Mouse (Mus musculus) layer of hippocampus, adult 8-10 months (tissue): ENCODE data around the gene Mms19. TPM values are rescaled to one million over a fixed set of nuclear protein-coding genes. Genes with fewer than 3 reads are reported as not detected.

Experiments used
- DNase-seq, 2 experiments: peaks; one replicate each; pipeline ENCODE4 v3.0.0; 2022; ENCODE audit warnings: low spot score in 2 of 2
- total RNA-seq, 4 experiments: library from RNA; stranded (reverse); gene quantifications; 2 replicates each; pipeline ENCODE4 v1.2.4; 2022

Gene Mms19
- total RNA-seq, 4 experiments from 2014 or later = 30.8 to 60.2 (median 39.4) TPM

DNA sequence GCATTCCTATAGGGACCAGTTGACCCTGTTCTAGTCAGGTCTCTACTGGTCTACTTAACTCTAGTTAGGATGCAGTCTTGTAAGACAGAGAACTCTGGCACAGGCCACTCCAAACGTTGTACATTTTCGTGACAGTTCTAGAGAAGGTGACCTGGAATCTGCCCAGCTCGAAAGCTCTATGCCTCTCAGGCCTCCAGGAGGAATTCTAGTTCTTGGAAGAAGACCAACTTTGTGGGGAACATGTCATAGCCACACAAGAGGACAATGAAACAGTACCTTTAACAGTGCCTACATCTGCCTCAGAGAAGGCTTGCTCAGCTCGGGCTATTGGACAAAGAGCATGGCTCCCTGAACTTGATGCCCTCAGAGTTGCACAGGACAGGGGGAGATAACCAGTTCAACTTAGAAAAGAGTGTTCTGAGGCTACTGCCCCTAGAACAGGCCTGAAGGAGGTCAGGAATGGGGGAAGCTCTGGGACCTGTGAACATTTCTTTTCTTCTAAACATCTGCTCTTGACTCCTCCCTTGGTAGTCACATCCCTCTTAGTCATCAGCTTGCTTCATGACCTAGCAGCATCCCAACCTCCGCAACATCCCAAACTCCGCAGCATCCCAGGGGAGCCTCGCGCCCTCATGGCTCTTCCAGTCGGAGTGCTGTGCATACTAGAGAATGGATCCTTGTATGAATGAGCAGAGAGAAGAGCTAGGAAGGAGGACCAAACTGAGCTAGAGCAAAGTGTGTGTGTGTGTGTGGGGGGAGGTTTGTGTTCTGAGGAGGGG lies 18.0 kb upstream of the Mms19 start:
- DNase-seq = no peak

DNA sequence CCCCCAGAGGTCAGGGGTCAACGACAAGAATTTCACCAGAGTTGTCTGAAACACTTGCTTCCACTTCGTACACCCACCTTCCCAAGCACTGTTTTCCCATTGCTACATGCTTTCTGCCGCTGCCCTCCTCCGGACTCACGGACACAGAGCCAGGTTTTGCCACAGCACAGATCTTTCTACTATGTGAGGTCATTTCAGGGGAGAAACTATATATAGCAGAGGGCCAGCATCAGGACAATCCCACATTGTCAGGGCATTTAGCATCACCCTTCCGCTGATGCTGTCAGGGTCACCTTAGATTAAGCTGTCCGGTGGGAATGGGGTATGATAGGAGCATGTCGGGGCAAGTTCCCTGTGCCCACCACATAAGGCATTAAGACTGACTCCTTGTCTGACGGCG lies 16.1 kb upstream of the Mms19 start:
- no peak for DNase-seq

DNA sequence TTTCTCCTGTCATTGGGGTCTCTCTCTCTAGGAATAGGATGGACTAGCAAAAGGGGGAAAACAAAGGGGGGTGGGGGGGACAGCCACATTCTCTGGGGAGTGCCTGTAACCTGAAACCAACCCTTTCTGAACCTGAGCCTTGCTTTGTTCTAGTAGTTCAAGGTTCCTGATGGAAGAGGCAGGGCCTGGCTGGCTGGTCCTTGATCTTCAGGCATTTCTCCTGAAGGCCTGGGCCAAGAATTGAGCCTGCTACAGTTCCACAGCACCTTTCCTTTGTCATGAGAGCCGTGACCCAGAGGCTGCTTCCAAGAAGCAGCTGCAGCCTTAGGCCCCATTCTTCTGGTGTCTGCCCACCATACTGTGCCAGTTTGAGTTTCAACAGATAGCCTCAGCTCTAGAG lies 14.5 kb upstream of the Mms19 start:
- DNase-seq = no peak

DNA sequence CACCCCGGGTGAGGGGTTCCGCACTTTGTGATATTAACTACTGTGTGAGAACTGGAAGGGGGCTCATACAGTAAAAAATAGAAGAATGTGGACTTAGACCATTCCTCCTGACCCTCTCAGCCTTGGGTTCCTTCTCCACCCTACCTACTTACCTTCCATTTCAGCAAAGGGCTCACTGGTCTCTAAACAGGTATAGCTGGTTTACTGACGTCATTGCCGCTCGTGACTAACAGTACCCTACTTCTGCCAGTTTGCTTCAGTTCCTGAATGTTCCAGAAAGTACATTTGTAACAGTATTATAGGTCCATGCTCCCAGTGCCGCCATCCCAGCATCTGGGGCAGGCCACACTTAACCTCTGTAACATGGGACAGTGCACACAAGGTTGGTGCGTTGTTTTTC lies 13.1 kb upstream of the Mms19 start:
- no peak for DNase-seq

DNA sequence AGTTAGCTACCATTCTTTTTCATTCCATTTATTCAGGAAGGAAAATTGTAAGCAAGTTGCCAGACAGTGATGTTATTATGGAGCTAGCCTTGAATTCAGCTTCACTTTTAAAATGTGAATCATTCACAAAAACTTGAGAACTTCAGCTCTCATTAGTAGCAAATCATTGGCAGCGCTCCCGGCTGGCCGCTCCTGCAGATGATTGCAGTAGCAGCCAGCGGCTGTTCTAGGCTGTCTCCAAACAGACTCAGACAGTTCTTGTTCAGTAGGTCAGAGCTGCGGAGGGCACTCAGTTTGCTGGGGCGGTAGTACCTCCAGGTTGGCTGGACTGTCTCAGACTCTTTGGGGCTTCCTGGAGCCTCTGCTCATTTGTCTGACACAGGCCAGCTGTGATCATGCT lies 12.5 kb upstream of the Mms19 start:
- DNase-seq = peak; percentile 55 to 80

DNA sequence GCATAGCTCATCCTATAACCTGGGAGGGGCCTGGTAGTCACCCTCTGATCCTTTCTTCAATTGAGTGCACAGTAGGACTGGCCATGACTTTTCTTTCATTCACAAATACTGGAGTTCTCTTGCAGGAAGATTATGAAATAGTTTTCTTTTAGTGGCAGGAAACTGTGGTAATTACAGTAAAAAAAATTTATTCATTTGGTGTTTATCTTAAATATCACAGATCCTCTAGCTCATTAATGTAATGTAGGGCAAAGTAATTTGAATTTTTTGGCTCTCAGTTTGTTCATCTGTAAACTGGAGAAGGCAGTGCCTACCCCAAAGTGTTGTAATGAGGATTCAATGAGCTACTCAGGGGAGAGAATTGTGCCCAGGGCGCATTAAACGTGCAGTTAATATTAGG lies 12.0 kb upstream of the Mms19 start:
- DNase-seq = no peak

- no peak for DNase-seq
Observed at GRCm38 (mm10) chr19:41991926-41992477, 11.0 kb upstream of the Mms19 start.

DNA sequence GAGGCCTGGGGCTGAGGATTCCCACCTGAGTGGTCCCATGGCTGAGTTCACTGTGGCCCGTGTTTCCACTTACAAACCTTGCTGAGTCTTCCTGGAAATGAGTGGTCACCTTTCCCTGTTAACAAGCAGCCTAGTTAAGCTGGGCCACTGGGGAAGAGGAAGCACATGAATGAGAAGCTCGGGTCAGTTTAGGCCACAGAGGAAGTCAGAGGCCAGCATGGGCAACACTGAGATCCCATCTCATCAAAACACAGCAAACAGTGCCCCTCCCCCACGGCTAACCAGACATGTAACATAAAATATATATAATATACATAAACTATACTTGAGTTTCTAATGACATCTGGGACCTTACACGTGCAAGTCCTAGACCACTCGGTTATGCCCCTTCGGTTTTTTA lies 8.9 kb upstream of the Mms19 start:
- DNase-seq = no peak

DNA sequence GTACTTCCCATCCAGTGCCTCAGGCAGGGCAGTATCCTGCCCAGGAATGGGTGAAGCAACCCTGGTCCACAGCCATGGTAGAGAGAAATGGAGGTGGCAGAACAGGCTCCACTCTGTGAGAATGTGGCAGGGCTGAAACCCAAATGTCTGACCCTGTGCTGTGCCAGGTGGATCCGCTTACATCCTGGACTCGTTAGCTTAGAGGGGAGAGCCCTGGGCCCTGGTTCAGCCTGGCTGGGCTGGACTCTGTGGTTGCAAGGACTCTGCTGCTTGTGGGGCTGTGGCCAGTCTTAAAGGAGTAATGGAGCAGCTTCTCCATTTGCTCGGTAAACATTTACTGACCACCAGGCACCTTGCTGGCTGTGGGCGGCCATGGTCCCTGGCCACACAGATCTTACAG lies 6.2 kb upstream of the Mms19 start:
- no peak for DNase-seq

GRCm38 (mm10) chr19:41985994-41986393 lies 5.0 kb upstream of the Mms19 start:
- no peak for DNase-seq

DNA sequence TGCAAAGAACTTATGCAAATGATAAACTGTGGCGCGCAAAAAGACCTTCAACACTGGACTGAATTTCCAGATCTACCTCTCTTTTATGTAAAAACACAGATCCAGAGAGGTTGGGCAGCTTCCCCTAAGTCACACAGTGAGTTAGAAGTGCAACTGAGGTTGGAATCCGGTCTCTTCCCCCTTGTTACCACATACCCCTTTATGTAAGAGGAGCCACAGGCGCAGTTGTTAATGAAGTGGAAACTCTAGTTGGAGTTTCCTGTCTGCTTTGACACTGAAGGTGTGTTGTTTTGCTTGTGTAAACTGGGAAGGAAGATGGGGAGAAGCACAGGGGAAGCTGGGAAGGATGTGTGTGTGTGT lies 1.8 kb upstream of the Mms19 start:
- no peak for DNase-seq

GRCm38 (mm10) chr19:41981931-41982790 lies 1.2 kb upstream of the Mms19 start:
- DNase-seq = no peak

GRCm38 (mm10) chr19:41981595-41981927 lies 604 bp upstream of the Mms19 start, which contains the start of gene Ubtd1:
Gene Ubtd1 (plus strand): TSS chr19:41981763.
- DNase-seq = no peak

DNA sequence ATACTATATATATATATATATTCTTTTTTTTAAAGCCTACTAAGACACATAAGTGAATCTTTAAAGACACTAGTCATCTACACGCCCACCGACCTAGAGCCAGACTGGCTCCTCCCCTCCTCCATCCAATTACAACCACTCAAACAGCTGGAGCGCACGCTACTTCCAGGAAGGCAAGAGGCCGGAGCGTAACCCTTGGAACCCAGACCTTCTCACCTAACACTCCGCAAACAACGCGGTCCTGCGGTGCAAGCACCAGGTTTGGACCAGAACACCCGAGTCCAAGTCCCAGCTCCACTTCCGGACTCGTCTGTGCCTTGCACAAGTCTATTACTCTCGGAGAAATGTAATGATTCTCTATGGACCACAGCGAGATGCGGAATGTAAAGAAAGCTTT lies 537 bp downstream of the Mms19 start:
- no peak for DNase-seq

DNA sequence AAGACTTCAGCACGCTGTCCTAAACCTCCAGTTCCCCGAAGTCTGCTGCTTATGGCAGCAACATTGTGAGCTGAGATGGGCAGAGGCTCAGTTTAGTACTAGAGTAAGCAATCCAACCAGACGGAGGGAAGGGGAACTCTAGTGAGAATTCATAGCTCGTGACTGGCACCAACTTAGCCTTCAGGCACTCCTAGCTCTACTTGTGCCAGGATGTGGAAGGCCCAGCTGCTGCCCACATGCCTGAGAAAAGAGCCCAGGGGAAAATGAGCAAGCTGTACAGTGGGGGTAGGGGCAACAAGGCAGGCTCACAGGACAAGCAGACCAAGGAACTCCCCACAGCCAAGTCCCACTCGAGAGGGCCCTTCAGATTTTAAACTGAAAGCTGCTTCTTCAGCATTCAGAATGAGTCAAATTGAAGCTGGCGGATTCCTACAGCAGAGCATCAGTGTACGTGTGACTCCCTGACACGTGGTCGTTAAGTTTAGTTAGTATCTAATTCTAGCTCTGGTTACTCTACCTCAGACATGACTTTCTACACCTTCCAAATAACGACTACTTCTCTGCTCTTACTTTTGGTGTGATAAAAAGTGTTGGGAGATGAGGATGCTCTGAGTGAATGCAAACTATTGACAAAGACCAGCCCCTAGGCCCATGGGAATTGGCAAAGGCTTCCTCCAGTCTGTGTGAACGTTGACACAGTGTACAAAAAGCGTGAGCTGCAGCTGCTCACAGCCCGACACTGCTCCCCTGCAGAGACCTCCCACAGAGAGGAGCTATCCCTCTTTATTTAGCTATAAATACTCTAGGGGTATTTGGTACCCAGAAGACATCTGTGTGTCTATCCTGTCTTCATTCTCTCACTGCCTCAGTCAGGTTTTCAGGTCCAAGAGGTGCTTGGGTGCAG lies 6.8 kb downstream of the Mms19 start:
- no peak for DNase-seq

GRCm38 (mm10) chr19:41969618-41970017 lies 11.3 kb downstream of the Mms19 start:
- DNase-seq = no peak

DNA sequence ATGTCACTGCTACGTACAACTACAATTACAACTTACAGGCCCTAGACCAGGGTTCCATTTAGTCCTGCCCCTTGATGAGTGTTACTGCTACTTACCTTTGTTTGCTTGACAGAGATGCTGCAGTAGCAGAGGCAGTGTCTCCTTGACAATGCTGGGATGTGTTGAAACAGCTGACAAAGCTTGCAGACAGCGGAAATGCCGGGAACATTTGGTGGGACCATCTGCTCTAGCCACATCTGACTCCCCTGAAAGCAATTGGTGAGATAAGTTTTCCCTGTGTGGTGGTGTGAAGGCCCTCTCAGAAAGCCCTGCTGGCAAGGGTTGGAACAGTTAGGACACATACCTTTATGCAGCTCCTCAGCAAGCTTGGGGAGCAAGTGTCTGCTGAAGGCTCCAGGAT lies 27.4 kb downstream of the Mms19 start:
- DNase-seq = peak; percentile 34 to 55

DNA sequence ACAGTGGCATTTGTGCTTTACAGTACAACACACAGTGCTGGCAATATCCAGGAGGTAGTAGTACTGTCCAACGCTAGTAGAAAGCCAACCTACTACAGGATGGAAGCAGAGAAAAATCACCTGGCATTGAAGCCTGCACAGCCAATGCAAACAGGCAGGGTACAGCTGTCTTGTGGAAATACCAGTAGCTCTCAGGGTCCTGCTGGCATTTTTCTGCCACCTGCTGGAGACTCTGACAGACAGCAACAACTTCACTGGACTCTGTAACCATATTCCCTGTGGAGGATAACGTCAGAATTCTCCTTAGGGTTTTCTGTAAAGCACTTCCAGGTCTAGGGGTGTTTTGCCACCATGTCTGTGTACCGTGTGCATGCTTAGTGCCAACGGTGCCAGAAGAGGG lies 28.7 kb downstream of the Mms19 start:
- no peak for DNase-seq

- no peak for DNase-seq
Observed at GRCm38 (mm10) chr19:41943841-41944240, 37.1 kb downstream of the Mms19 start.

DNA sequence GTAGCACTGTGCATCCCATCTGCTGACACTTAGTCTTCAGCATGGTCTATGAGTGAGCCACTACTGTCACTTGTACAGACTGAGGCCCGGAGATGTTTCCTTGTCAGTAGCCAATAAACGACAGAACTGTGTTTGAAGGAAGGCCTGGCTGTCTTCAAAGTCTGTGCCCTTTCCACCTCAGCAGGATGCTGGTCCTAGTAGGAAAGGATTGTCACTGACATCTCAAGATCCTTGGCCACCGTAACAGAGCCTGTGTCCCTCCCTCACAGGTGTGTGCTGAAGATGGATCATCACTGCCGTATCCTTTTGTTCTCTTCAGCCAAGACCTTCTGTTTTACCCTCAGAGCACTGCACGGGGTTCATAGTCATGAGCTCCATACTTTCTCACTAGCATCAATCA lies 42.4 kb downstream of the Mms19 start:
- DNase-seq = no peak

DNA sequence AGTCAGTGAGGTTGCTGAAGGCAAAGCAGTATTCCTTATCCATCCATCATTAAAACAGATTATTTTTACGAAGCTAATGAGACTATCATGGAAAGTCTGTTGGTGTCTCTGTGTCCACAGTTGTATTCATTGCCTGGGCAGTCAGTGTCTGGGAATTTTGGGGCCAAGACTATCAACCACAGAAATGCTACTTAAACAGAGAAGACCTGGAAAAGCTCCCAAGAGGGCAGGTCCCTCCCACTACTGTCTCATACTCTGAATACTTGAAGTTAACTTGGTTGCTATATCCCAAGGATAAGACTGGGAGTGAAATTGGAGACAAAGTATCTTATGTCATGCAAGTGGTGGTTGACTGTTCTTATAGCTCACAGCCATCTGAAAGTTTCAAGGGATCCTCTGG lies 45.0 kb downstream of the Mms19 start:
- no peak for DNase-seq

- DNase-seq = no peak
Observed at GRCm38 (mm10) chr19:41934124-41934523, 46.8 kb downstream of the Mms19 start.
